In genomic region chr16:4160246-4160897, GRCm38 (mm10) we compare ENCODE assay signal across 7 mouse cellular contexts. TPM values are rescaled to one million over a fixed set of nuclear protein-coding genes. Genes with fewer than 3 reads are reported as not detected.
DNase-seq lines count a peak whose midpoint lies in the region; ATAC-seq lines count a peak whose summit lies in the region.

No protein-coding gene starts in this region.

- H3K9ac ChIP-seq in limb, embryonic 13.5 days, result no peak overlapping the region
- no peak overlapping the region for H3K9ac ChIP-seq in stomach, embryonic 16.5 days (ENCODE audit: low read length)

- ATAC-seq in limb, embryonic 13.5 days (ENCODE audit: low FRiP score, low read depth), result peak; percentile 64; the same call in 1 of the 2 replicates
- peak; percentile 71; the same call in 1 of the 2 replicates for ATAC-seq in stomach, embryonic 16.5 days (ENCODE audit: insufficient read depth, low FRiP score)

- H3K27ac ChIP-seq in limb, embryonic 13.5 days, result no peak overlapping the region
- H3K27ac ChIP-seq in limb, embryonic 10.5 days, result no peak overlapping the region
- no peak overlapping the region for H3K27ac ChIP-seq in stomach, embryonic 16.5 days (ENCODE audit: low read length)

- WGBS in limb, embryonic 13.5 days, result 83% methylated on average over 4 of the region's 4 CpGs
- 92% methylated on average over 4 of the region's 4 CpGs for WGBS in limb, embryonic 10.5 days
- WGBS in stomach, embryonic 16.5 days, result 77% methylated on average over 4 of the region's 4 CpGs

- no peak overlapping the region for H3K4me2 ChIP-seq in limb, embryonic 13.5 days (replicated peaks)
- H3K4me2 ChIP-seq in stomach, embryonic 16.5 days (ENCODE audit: low read depth, low read length), result no peak overlapping the region

- H3K4me3 ChIP-seq in limb, embryonic 13.5 days, result no peak overlapping the region
- H3K4me3 ChIP-seq in limb, embryonic 10.5 days, result no peak overlapping the region
- no peak overlapping the region for H3K4me3 ChIP-seq in stomach, embryonic 16.5 days (replicated peaks; ENCODE audit: low read length)

- H3K27me3 ChIP-seq in limb, embryonic 13.5 days, result no peaks in the 10 kb centered on the region
- no peaks in the 10 kb centered on the region for H3K27me3 ChIP-seq in limb, embryonic 10.5 days (ENCODE audit: low read depth, poor library complexity, severe bottlenecking)
- no peaks in the 10 kb centered on the region for H3K27me3 ChIP-seq in stomach, embryonic 16.5 days (ENCODE audit: control insufficient read depth, insufficient read depth, low read length)

- H3K36me3 ChIP-seq in limb, embryonic 13.5 days, result peaks cover 15% of the 10 kb centered on the region
- peaks cover 16% of the 10 kb centered on the region for H3K36me3 ChIP-seq in limb, embryonic 10.5 days
- H3K36me3 ChIP-seq in stomach, embryonic 16.5 days (ENCODE audit: control insufficient read depth, insufficient read depth, low read length), result no peaks in the 10 kb centered on the region

- peaks cover 8% of the 10 kb centered on the region for H3K4me1 ChIP-seq in limb, embryonic 13.5 days
- no peaks in the 10 kb centered on the region for H3K4me1 ChIP-seq in limb, embryonic 10.5 days
- peaks cover 21% of the 10 kb centered on the region; the same call in 1 of the 2 replicates for H3K4me1 ChIP-seq in stomach, embryonic 16.5 days (ENCODE audit: control insufficient read depth, insufficient read depth, low read length)

- no peaks in the 10 kb centered on the region for H3K9me3 ChIP-seq in limb, embryonic 13.5 days
- no peaks in the 10 kb centered on the region for H3K9me3 ChIP-seq in limb, embryonic 10.5 days (replicated peaks)
- no peaks in the 10 kb centered on the region for H3K9me3 ChIP-seq in stomach, embryonic 16.5 days (replicated peaks; ENCODE audit: control insufficient read depth, low read length)

- no peak for DNase-seq in limb, embryonic 10.5 days (ENCODE audit: low spot score)
- DNase-seq in cerebellum, adult 11-12 months, result peak; percentile 58
- peak; percentile 63 for DNase-seq in gonadal fat pad, adult 2 months (ENCODE audit: low read depth)
- DNase-seq in left cerebral cortex, adult 18-20 months (ENCODE audit: low spot score in 2 of 2), result peak; percentile 27 to 51
- DNase-seq in T-cell, adult 2 months (ENCODE audit: low spot score), result no peak

RNA-seq across cellular contexts. Expression of gene Crebbp, which starts 53.4 kb away (rescaled TPM):
- polyA plus RNA-seq in limb, embryonic 13.5 days (2015; fragmentation: Nextera tagmentation; extraction: Ambion mirVana), result 44.3 and 47.0 TPM in 2 replicates
- polyA plus RNA-seq in limb, embryonic 10.5 days (2016; fragmentation: Nextera tagmentation; extraction: Ambion mirVana), result 31.1 and 36.9 TPM in 2 replicates
- polyA plus RNA-seq in gonadal fat pad, adult 2 months (2012; rRNA removed), result 10.0 and 40.6 TPM in 2 replicates
- 10 to 100 TPM; 79.7 to 80.6 TPM for total RNA-seq in left cerebral cortex, adult 18-20 months (2021)
- 25.1 and 28.0 TPM in 2 replicates for polyA plus RNA-seq in stomach, embryonic 16.5 days (2015; fragmentation: Nextera tagmentation; extraction: Ambion mirVana)

Comparison
In these comparisons a context has a peak if more than half of its experiments do, and no peak if none do; other contexts are left out.
1. DNase-seq: peak in cerebellum, adult 11-12 months (single experiment), gonadal fat pad, adult 2 months (single experiment) and left cerebral cortex, adult 18-20 months (2 of 2); none in limb, embryonic 10.5 days (single experiment) and T-cell, adult 2 months (single experiment).